Mouse (Mus musculus): ENCODE results near the gene Csnk2b.

- TF ChIP-seq FLI1 (IDR thresholded peaks at IDR 0.05; ENCODE audit: low read length) (no peak), GATA1 (IDR thresholded peaks at IDR 0.05; ENCODE audit: borderline replicate concordance, low read length) (no peak)
Measured at GRCm38 (mm10) chr17:35163326-35164081, 41.7 kb upstream of the Csnk2b start.

All from megakaryocyte, embryonic 14.5 days (primary cell).